Mouse (Mus musculus) NIH3T3 (cell line): Measurements from ENCODE around the gene Plppr2.

Experiments used
- DNase-seq: peaks from one replicate; pipeline ENCODE4 v3.0.0-alpha.2; 2012; ENCODE audit warnings: low read depth

The Plppr2 gene

GRCm38 (mm10) chr9:21936692-21937570 lies at the start of gene Plppr2:
Plppr2 (plus strand) TSS chr9:21937033.
- peak; percentile 97 for DNase-seq

- DNase-seq = peak; percentile 33
Measured at GRCm38 (mm10) chr9:21889229-21889628, 47.6 kb upstream of the Plppr2 start.

- DNase-seq = peak; percentile 66
Measured at GRCm38 (mm10) chr9:21901223-21901820, 35.5 kb upstream of the Plppr2 start.

GRCm38 (mm10) chr9:21904031-21904430 lies 32.8 kb upstream of the Plppr2 start:
- DNase-seq = peak; percentile 69

- DNase-seq = no peak
Measured at GRCm38 (mm10) chr9:21908216-21908615, 28.6 kb upstream of the Plppr2 start.

GRCm38 (mm10) chr9:21909474-21910223 lies 27.2 kb upstream of the Plppr2 start:
- no peak for DNase-seq

GRCm38 (mm10) chr9:21916851-21917492 lies 19.9 kb upstream of the Plppr2 start:
- no peak for DNase-seq

- peak; percentile 19 for DNase-seq
Measured at GRCm38 (mm10) chr9:21917493-21918034, 19.3 kb upstream of the Plppr2 start.

- peak; percentile 96 for DNase-seq
Measured at GRCm38 (mm10) chr9:21918035-21918592, 18.7 kb upstream of the Plppr2 start, which contains the start of gene Rab3d. Rab3d (minus strand) TSS chr9:21918192.

- peak; percentile 53 for DNase-seq
Measured at GRCm38 (mm10) chr9:21918692-21919384, 18.0 kb upstream of the Plppr2 start.

GRCm38 (mm10) chr9:21923036-21923435 lies 13.8 kb upstream of the Plppr2 start:
- no peak for DNase-seq

GRCm38 (mm10) chr9:21923490-21924098 lies 13.2 kb upstream of the Plppr2 start:
- DNase-seq = no peak

GRCm38 (mm10) chr9:21924099-21924493 lies 12.7 kb upstream of the Plppr2 start:
- DNase-seq = peak; percentile 98

- no peak for DNase-seq
Measured at GRCm38 (mm10) chr9:21925034-21925433, 11.8 kb upstream of the Plppr2 start.

GRCm38 (mm10) chr9:21925506-21925905 lies 11.3 kb upstream of the Plppr2 start:
- DNase-seq = no peak

GRCm38 (mm10) chr9:21926155-21926554 lies 10.7 kb upstream of the Plppr2 start:
- DNase-seq = peak; percentile 66

- DNase-seq = peak; percentile 53
Measured at GRCm38 (mm10) chr9:21926784-21927183, 10.0 kb upstream of the Plppr2 start.

GRCm38 (mm10) chr9:21927208-21927753 lies 9.6 kb upstream of the Plppr2 start, which contains the start of the genes Ccdc159 and Tmem205:
Ccdc159 (plus strand) TSS chr9:21927471.
Tmem205 (minus strand) TSS chr9:21927556.
- peak; percentile 97 for DNase-seq

GRCm38 (mm10) chr9:21929208-21929607 lies 7.6 kb upstream of the Plppr2 start:
- DNase-seq = no peak

- no peak for DNase-seq
Measured at GRCm38 (mm10) chr9:21932006-21932405, 4.8 kb upstream of the Plppr2 start.
